Mouse (Mus musculus): ENCODE measurements at regions not wholly inside any gene's neighbourhood (a gene's known extent, or its start where the extent isn't known, plus 50 kb on each side); places are given as distances from the start of the nearest gene placed in this dataset.

GRCm38 (mm10) chr4:82160233-82160632 is 545.3 kb downstream of the Nfib start:
- DNase-seq: no peak

DNA sequence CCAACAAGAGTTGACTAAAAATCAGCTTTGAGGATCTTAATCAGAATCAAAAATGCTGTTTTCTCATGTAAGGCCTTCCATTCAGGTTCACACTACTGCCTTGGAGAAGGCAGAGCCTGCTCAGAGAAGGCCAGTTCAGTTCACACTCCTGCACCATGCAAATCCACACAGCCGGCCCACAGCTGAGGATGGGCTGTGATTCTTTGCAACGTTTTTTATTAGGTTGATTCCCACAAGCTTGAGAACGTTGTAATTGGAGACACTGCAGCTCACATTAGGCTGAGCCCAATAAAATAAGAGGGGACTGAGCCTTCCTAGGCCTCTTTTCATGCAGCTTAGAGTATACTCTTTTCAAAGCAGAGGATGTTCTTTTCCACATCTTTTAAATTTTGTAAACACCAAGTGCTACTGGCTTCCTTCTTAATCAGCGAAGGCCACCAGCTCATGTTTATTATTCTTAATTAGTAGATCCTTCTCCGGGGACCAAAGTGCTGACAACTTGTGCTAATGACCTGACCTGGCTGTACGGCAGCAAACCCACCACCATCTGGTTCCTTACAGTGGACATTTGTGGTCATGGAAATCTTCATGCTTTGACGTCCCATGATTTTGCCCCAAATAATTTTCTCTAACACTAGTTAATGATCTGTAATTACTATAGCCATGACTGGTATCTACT is 549.8 kb downstream of the Nfib start:
- no peak for DNase-seq

GRCm38 (mm10) chr4:82154021-82154555 is 551.5 kb downstream of the Nfib start:
- DNase-seq: no peak

GRCm38 (mm10) chr4:82153604-82154003 is 551.9 kb downstream of the Nfib start:
- no peak for DNase-seq

DNA sequence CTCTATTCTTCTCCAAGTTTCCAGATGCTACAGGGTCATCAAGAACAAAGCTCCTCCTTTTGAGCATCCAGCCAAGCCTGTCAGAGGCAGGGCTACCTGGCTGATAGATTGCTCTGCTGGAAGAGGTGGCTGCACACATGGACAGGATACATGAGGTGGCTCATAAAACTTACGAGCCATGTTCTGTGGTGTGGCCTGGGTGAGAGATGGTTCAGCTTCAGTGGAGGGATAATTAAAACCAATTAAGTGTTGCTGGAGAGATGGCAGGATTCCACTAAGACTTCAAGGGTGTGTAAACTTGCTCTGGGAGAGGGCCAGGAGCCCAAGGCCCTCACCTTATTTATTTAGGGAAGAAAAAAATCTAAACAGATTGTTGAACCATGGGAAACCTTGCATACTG is 555.6 kb downstream of the Nfib start:
- DNase-seq: no peak

GRCm38 (mm10) chr4:82148129-82149064 is 557.2 kb downstream of the Nfib start:
- no peak for DNase-seq

DNA sequence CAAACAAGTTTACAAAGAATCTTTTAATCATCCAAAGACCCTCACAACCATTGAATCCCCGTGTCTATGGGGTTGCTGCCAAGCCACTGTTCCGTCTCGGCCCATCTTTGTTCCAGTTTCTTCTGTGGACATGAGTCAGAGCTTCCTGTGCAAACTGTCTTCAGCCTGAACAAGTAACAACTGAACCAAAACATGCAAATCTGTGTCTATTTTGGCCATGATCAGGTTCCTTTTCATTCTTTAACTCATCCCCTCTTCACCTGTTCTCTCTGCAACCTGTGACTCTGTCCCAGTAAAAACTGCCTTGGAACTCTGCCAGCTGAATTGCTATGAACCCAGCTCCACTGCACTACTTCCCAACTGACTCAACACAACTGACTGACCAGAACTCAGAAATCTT is 563.2 kb downstream of the Nfib start:
- no peak for DNase-seq

- DNase-seq: no peak
These were observed 565.7 kb downstream of the Nfib start for GRCm38 (mm10) chr4:82139806-82140205.

DNA sequence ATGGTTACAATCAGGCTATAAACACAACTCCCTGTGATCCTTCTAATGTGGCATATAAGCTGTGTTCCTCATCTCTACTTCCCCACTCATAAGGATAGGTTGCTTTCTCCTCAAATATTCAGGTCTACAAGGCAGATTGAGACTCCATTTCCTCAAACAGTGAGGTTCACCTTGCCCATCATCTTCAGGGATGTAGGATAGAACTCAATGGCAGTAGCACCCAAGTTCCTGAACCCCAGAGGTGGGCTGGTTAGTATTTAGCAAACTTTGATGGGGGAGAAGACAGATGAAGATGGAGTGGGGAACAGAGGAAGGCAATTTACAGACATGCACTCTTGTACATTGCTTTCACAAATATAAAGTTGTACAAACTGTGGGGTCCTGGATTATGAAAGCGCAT is 566.5 kb downstream of the Nfib start:
- no peak for DNase-seq

DNA sequence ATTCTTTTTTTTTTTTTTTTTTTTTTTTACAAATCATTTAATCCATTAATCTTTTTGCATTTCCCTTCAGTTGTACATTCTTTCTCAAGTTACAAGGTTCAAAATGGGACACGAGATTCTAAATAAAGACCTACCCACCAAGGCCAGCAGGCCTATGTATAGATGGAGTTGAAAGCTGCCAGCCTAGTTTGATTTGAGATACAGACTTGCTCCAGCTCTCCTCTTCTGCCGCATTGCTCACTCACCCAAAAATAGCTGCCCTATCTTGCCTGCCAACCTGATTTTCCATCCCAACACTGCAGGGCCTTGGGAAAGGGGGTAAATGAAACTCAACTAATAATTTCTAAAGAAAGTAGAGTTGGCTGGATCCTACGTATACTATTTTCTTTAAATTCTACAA is 572.7 kb downstream of the Nfib start:
- DNase-seq: no peak

DNA sequence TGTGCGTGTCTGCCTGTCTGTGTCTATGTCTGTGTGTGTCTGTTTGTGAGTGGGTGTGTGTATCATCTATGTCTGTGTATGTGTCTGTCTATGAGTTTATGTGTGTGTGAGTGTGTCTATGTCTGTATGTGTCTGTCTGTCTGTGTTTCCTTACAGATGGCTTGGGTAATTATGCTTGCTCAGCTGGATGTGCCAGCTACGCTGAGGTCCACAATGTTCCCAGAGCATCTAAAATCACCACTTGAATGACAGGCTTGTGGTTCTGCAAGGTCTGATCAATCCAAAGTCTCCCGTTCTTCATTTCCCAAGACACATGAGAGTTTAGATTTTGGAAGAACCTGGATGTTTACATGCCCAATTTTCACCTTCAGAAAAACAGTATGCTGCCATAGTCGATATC is 573.2 kb downstream of the Nfib start:
- no peak for DNase-seq

DNA sequence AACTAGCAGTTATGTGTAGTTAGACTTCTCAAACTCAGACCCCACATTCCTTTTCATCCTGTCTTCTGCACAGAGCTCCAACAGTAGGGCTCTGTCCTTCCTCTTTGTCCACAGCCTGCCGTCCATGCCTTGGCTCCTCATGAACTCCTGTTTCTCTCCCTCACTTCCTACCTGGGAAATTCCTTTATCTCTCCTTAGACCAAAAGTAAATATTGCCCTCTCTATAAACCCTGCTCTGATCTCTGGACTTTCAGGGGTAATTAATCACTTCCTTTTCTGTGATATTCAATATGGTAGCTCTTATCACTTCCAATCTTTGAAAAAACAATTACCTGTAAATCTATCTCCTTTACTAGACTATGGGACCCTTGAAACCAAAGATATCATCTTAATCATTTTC is 576.1 kb downstream of the Nfib start:
- DNase-seq: no peak

DNA sequence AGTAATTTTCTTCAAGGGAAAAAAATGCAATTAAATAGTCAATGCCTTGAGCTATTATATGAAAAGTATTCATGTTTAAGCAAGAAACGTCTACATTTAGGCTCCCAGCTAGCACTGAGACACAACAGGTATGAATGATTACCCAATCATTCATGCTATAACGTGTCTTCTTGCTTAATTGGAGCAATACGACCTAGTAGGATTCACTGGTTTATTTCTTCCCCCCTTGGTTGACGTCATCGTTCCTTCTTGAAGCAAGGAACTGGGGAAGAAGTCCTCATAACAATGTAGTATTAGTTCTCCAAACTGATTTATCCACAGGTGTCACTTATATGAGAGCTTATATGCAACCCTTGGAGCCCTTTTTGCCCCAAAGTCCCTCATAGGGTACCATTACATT is 581.8 kb downstream of the Nfib start:
- no peak for DNase-seq

GRCm38 (mm10) chr4:82123101-82123500 is 582.4 kb downstream of the Nfib start:
- no peak for DNase-seq

DNA sequence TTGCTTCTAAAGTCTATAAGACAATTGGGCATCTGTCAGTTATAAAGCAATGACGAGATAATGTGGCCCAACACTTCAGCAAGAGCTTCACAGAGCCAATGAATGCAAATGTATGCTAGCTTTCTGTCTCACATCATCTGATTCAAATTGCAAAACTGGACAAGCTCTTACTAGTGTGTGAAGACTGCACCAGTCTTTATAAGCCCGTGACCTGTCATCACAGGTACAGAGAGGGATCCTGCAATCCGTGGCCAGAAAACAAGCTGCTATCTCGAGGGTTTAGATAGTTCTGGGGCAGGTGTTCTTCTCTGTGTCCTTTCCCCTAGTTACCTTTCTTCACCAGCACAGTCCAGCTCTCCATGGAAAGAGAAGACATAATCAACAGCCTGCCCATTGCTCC is 584.8 kb downstream of the Nfib start:
- DNase-seq: no peak

DNA sequence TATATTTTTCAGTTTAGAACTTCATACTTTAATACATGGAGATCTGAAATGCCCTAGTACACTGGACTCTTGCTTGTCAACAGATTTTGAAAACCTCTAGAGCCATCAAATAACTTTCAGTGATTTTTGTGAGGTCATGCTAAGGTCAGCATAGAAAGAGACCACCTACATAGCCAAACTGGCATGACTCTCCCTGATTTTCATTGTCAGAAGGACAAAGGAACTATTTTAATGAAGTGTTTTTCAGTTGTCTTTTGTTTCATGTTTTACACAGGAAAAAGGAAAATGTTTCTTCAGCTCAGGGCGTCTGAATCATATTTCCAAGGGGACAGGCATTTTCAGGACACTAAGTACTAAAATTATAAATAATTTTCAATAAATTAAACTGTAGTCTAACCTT is 585.2 kb downstream of the Nfib start:
- no peak for DNase-seq

GRCm38 (mm10) chr4:82101837-82102236 is 603.7 kb downstream of the Nfib start:
- DNase-seq: no peak

DNA sequence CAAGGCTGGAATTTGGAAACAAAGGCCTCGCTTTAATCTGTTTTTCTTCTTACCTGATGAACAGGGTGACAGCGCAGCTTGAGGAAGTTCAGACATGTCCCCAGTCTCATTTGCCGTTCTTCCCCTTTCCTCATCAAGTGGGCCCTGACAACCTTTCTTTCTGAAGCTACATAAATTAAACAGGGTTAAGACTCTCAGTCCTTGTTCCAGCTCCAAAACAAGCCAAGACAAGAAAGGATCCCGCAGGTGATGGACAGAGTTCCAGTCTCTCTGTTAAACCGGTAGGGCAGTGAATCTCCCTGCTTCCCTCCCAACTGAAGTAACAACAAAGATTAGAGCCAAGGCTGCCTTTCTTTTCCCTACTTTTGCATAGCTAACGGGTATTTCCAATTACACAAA is 605.6 kb downstream of the Nfib start:
- no peak for DNase-seq

DNA sequence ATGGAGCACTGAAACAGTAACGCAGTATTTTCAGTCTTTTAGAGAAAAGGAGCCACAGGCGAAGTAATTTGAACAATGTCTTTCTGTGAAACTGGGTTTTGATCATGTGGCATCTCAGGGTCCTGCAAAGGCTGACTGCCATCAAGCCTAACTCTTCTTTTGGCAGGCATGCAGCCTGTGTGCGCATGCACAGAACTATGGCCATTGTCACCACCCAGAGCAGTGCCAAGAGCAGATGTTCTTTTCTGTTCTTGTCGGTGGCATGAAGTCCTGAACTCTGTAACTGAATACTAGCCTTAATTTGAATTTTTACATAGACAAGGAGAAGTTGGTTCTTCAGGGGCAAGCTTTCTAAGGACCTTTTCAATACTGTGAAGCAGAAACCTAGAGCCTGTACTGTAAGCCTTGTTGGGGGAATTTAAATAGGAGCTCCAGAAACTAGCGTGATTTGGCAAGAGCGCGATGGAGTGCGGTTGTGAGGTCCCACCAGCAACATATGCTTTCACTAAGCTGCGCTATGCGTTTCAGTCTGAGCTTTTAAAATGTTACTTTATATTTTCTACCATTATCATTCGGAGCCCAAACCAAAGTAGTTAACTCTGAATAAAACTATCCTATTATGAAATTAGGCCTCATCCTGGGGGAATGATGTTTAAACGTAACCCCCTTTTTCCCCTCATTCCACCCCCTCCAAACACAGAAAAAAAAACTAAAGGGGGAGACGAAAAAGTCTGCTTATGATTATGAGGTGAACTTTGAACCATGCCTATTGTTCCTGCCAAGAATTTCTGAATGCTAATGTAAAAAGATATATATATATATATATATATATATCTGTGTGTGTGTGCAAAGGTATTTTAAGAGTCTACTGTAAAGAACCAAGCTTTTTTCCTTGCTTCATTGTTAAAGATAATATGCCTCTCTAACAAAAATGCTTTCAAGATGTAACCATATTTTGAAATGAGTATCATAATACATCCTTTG is 606.3 kb downstream of the Nfib start:
- no peak for DNase-seq

DNA sequence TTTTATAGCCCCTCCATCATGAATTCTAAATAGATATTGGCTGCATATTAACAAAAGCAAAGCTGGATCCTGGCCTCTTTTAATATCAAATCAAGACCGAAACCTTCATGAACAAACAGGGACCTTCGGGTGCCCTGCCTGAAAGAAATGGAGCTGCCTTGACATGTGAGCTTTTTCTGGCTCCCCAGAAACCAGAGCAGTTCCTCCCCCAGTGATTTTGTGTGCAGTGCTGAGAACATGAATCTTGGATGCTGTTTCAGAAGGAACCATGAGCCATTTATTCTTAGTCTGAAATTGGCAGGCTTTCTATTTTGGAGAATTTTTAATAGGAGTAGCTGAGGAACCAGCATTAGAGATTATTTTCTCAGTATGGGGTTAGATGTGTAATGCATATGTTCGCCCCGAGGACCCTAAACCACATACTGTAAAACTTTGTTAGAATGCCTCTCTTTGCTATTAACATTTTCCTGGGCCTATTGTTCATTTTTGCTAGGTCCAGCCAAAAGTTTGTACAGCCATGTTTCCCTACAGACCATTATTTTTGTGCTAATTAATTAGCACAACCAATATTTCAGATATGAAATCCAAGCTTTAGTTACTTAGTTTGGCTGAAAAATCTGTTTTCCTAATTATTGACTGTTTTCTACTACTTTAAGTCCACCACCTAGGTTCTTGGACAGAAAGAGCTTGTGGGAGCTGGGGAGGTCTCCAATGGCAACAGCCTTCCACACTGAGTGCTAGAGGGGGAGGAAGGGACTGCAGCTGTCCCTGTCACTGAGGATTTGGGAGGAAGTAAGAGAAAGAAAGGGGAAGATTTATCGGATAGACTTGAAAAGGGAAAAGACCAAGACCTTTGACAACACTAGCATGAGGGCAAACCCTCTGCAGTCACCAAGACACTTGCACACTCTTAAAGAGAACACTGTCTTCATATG is 613.0 kb downstream of the Nfib start:
- DNase-seq: no peak

DNA sequence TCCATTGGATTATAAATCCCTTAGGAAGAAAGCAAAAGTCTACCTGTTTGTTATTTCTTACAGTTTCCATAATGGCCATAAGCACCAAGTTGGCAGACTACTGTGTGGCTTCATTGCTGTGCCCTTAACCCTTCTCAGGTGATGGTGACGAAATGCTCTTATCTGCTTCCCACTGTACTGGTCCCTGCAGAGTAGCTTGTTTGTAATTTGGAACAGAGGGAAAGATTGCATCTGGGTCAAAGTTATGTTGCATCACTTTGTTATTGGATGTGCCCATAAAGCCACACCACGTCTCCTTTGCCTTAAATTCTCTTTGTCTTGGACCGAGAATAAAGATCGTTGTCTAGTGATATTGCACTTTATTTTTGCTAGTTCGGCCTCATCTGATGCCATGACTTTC is 615.9 kb downstream of the Nfib start:
- DNase-seq: no peak

GRCm38 (mm10) chr4:82083519-82083918 is 622.0 kb downstream of the Nfib start:
- DNase-seq: no peak

Data from cerebellum, adult 11-12 months (tissue).